Mouse (Mus musculus): ENCODE results near the gene Mex3d.
A peak's percentile ranks its signal among the peaks of the same experiment; 100 is the strongest.

Gene Mex3d

GRCm38 (mm10) chr10:80412656-80413541, 25.4 kb upstream of the Mex3d start:
- DNase-seq (ENCODE audit: low read depth) = peak; percentile 25

GRCm38 (mm10) chr10:80407924-80408323, 20.5 kb upstream of the Mex3d start:
- no peak for DNase-seq (ENCODE audit: low read depth)

- peak; percentile 97 for DNase-seq (ENCODE audit: low read depth)
These were observed 19.4 kb upstream of the Mex3d start, which contains the start of gene Uqcr11 for GRCm38 (mm10) chr10:80406684-80407501. Gene Uqcr11, minus strand, starts transcription at chr10:80406830.

GRCm38 (mm10) chr10:80405481-80406173, 18.2 kb upstream of the Mex3d start:
- DNase-seq (ENCODE audit: low read depth) = peak; percentile 21

- peak; percentile 63 for DNase-seq (ENCODE audit: low read depth)
These were observed 15.7 kb upstream of the Mex3d start for GRCm38 (mm10) chr10:80403044-80403692.

- DNase-seq (ENCODE audit: low read depth) = no peak
These were observed 13.3 kb upstream of the Mex3d start for GRCm38 (mm10) chr10:80400704-80401161.

GRCm38 (mm10) chr10:80399973-80400703, 12.7 kb upstream of the Mex3d start:
- DNase-seq (ENCODE audit: low read depth) = no peak

- DNase-seq (ENCODE audit: low read depth) = peak; percentile 100
These were observed 11.9 kb upstream of the Mex3d start, which contains the start of gene Mbd3 for GRCm38 (mm10) chr10:80399191-80399972. Gene Mbd3, minus strand, starts transcription at chr10:80399550.

- peak; percentile 100 for DNase-seq (ENCODE audit: low read depth)
These were observed 11.3 kb upstream of the Mex3d start for GRCm38 (mm10) chr10:80398719-80399190.

- peak; percentile 60 for DNase-seq (ENCODE audit: low read depth)
These were observed 10.7 kb upstream of the Mex3d start for GRCm38 (mm10) chr10:80398174-80398535.

- DNase-seq (ENCODE audit: low read depth) = no peak
These were observed 10.2 kb upstream of the Mex3d start for GRCm38 (mm10) chr10:80397524-80398173.

GRCm38 (mm10) chr10:80396822-80397523, 9.5 kb upstream of the Mex3d start:
- DNase-seq (ENCODE audit: low read depth) = no peak

- no peak for DNase-seq (ENCODE audit: low read depth)
These were observed 7.7 kb upstream of the Mex3d start for GRCm38 (mm10) chr10:80395025-80395627.

- DNase-seq (ENCODE audit: low read depth) = no peak
These were observed 5.2 kb upstream of the Mex3d start for GRCm38 (mm10) chr10:80392687-80393086.

- DNase-seq (ENCODE audit: low read depth) = peak; percentile 58
These were observed 3.2 kb upstream of the Mex3d start for GRCm38 (mm10) chr10:80390697-80391096.

- no peak for DNase-seq (ENCODE audit: low read depth)
These were observed 1.8 kb upstream of the Mex3d start for GRCm38 (mm10) chr10:80389185-80389708.

- no peak for DNase-seq (ENCODE audit: low read depth)
These were observed 1.3 kb upstream of the Mex3d start for GRCm38 (mm10) chr10:80388731-80389130.
